Mouse (Mus musculus) left cerebral cortex, postnatal 10 days (tissue): Measurements from ENCODE around the gene Wbp2. TPM values are rescaled to one million over a fixed set of nuclear protein-coding genes. Genes with fewer than 3 reads are reported as not detected.
A peak's percentile ranks its signal among the peaks of the same experiment; 100 is the strongest.

Source experiments
- DNase-seq, 2 experiments: peaks; one replicate each; pipeline ENCODE4 v3.0.0; 2021 to 2022; ENCODE audit warnings: low spot score in 2 of 2, mixed read lengths in 1 of 2; ENCODE audit errors: extremely low spot score in 1 of 2
- intact Hi-C: fragments of 180-260 bp; cut with DNase I; formaldehyde crosslinking; loops from one replicate; pipeline ENCODE4 v1.15.1; 2025
- total RNA-seq, 2 experiments: library from RNA; stranded (reverse); gene quantifications; 2 replicates each; pipeline ENCODE4 v1.2.3; 2021

Wbp2 gene
- total RNA-seq, 2 experiments from 2014 or later, result 229 to 234 TPM

GRCm38 (mm10) chr11:116049610-116050009, 37.2 kb downstream of the Wbp2 start:
- intact Hi-C loops, result no loop called here

GRCm38 (mm10) chr11:116045173-116045572, 41.6 kb downstream of the Wbp2 start:
- DNase-seq, result no peak
- intact Hi-C loops, result no loop called here

More at GRCm38 (mm10) chr11:116049610-116050009, 37.2 kb downstream of the Wbp2 start:
- DNase-seq, result no peak

- intact Hi-C loops, result no loop called here
- no peak for DNase-seq
Measured at GRCm38 (mm10) chr11:116043286-116043685, 43.5 kb downstream of the Wbp2 start.

- intact Hi-C loops, result no loop called here
Measured at GRCm38 (mm10) chr11:116042372-116043138, 44.2 kb downstream of the Wbp2 start.

GRCm38 (mm10) chr11:116041833-116042232, 45.0 kb downstream of the Wbp2 start:
- intact Hi-C loops, result no loop called here
- DNase-seq, result no peak

More at GRCm38 (mm10) chr11:116042372-116043138, 44.2 kb downstream of the Wbp2 start:
- DNase-seq, result no peak

GRCm38 (mm10) chr11:116040593-116040992, 46.2 kb downstream of the Wbp2 start:
- no peak for DNase-seq
- intact Hi-C loops, result no loop called here

GRCm38 (mm10) chr11:116037826-116038225, 49.0 kb downstream of the Wbp2 start:
- no peak for DNase-seq
- intact Hi-C loops, result no loop called here

- intact Hi-C loops, result no loop called here
- no peak for DNase-seq
Measured at GRCm38 (mm10) chr11:116036671-116037070, 50.1 kb downstream of the Wbp2 start.

GRCm38 (mm10) chr11:116034584-116034983, 52.2 kb downstream of the Wbp2 start:
- intact Hi-C loops, result loop anchor here (5.0 kb wide), 2 partner anchors 53 to 98 kb away; partner anchors contain the start of genes Trim65 and Wbp2
- no peak for DNase-seq

GRCm38 (mm10) chr11:116030898-116031845, 55.6 kb downstream of the Wbp2 start:
- intact Hi-C loops, result loop anchor here (5.0 kb wide), 2 partner anchors 56 to 101 kb away; partner anchors contain the start of genes Trim65 and Wbp2
- no peak for DNase-seq

- intact Hi-C loops, result loop anchor here (5.0 kb wide), 2 partner anchors 57 to 102 kb away; partner anchors contain the start of genes Trim65 and Wbp2
Measured at GRCm38 (mm10) chr11:116030088-116030897, 56.5 kb downstream of the Wbp2 start, which contains the start of gene Unk. Gene Unk, plus strand, starts transcription at chr11:116030322.

GRCm38 (mm10) chr11:116029086-116029865, 57.5 kb downstream of the Wbp2 start:
- DNase-seq, result no peak
- intact Hi-C loops, result no loop called here

More at GRCm38 (mm10) chr11:116030088-116030897, 56.5 kb downstream of the Wbp2 start, which contains the start of gene Unk:
- DNase-seq, result peak; percentile 98

Other genes with a start within 250 kb of the Wbp2 start
- gene Myo15b, start 228.6 kb downstream of the Wbp2 start, total RNA-seq, result under 1 TPM; 0.17 to 0.93 TPM
- gene Smim5, start 187.0 kb downstream of the Wbp2 start, total RNA-seq, result under 1 TPM in 1 of 2 experiments, not detected in 1; 0.41 TPM
- not detected for gene Smim6, start 175.0 kb downstream of the Wbp2 start, total RNA-seq
- 10 to 100 TPM; 55.3 to 60.9 TPM for gene Sap30bp, start 153.7 kb downstream of the Wbp2 start, total RNA-seq
- gene Recql5, start 153.5 kb downstream of the Wbp2 start, total RNA-seq, result 10 to 100 TPM; 17.1 to 20.9 TPM
- gene Itgb4, start 112.3 kb downstream of the Wbp2 start, total RNA-seq, result 1 to 10 TPM; 4.7 to 4.8 TPM
- gene Galk1, start 74.3 kb downstream of the Wbp2 start, total RNA-seq, result 10 to 100 TPM; 25.6 to 28.1 TPM
- gene H3f3b, start 59.0 kb downstream of the Wbp2 start, total RNA-seq, result 100 to 1,000 TPM; 320 to 336 TPM
- 10 to 100 TPM; 24.8 to 25.8 TPM for gene Unk, start 56.7 kb downstream of the Wbp2 start, total RNA-seq
- gene Unc13d, start 9.0 kb downstream of the Wbp2 start, total RNA-seq, result 1 to 10 TPM in 1 of 2 experiments, under 1 TPM in 1; 0.63 to 1.2 TPM
- 1 to 10 TPM; 6.2 to 7.9 TPM for gene Trim47, start 40.2 kb upstream of the Wbp2 start, total RNA-seq
- gene Trim65, start 44.1 kb upstream of the Wbp2 start, total RNA-seq, result 1 to 10 TPM; 6.2 to 6.6 TPM
- 10 to 100 TPM; 52.2 to 54.6 TPM for gene Mrpl38, start 51.9 kb upstream of the Wbp2 start, total RNA-seq
- 100 to 1,000 TPM in 1 of 2 experiments, 10 to 100 TPM in 1; 96.2 to 100 TPM for gene Fbf1, start 81.2 kb upstream of the Wbp2 start, total RNA-seq
- gene Ten1, start 111.9 kb upstream of the Wbp2 start, total RNA-seq, result 10 to 100 TPM; 44.8 to 50.9 TPM
- 100 to 1,000 TPM; 110 to 118 TPM for gene Acox1, start 112.0 kb upstream of the Wbp2 start, total RNA-seq
- gene Evpl, start 151.1 kb upstream of the Wbp2 start, total RNA-seq, result under 1 TPM; 0.77 to 0.97 TPM
- gene Srp68, start 187.2 kb upstream of the Wbp2 start, total RNA-seq, result 10 to 100 TPM; 52.5 to 56.3 TPM
- gene Galr2, start 193.9 kb upstream of the Wbp2 start, total RNA-seq, result not detected
- 10 to 100 TPM; 96.6 to 97.9 TPM for gene Exoc7, start 220.2 kb upstream of the Wbp2 start, total RNA-seq
- gene Foxj1, start 248.4 kb upstream of the Wbp2 start, total RNA-seq, result 1 to 10 TPM; 2.7 to 3.9 TPM